Mouse (Mus musculus) erythroblast, embryonic 14.5 days (primary cell): Measurements from ENCODE around the gene Ulk3. TPM values are rescaled to one million over a fixed set of nuclear protein-coding genes. Genes with fewer than 3 reads are reported as not detected.

Experiments
- H3K27me3 ChIP-seq: 2 replicates; pipeline ENCODE4 v1.6.1; 2012; ENCODE audit warnings: inconsistent platforms; ENCODE audit not compliant: control insufficient read depth
- H3K36me3 ChIP-seq: 2 replicates; pipeline ENCODE4 v1.6.1; 2012; ENCODE audit warnings: mild to moderate bottlenecking, inconsistent platforms; ENCODE audit not compliant: control insufficient read depth
- H3K4me1 ChIP-seq: 2 replicates; pipeline ENCODE4 v1.6.1; 2012; ENCODE audit warnings: inconsistent platforms; ENCODE audit not compliant: control insufficient read depth
- H3K4me3 ChIP-seq: replicated peaks from 2 replicates; pipeline ENCODE3; 2012; ENCODE audit warnings: moderate library complexity, mild to moderate bottlenecking, inconsistent platforms
- H3K9me3 ChIP-seq: 2 replicates; pipeline ENCODE4 v1.6.1; 2012; ENCODE audit warnings: low read length, inconsistent platforms, mixed read lengths; ENCODE audit not compliant: control insufficient read depth
- GATA1 ChIP-seq: IDR thresholded peaks from 2 replicates; pipeline ENCODE4 v1.6.1; 2012; ENCODE audit warnings: low read length, inconsistent platforms, mixed read lengths
- TAL1 ChIP-seq: IDR thresholded peaks from 3 replicates; pipeline ENCODE4 v1.6.1; 2012; ENCODE audit warnings: low read length, inconsistent platforms, mixed read lengths
- polyA plus RNA-seq: library from polyadenylated mRNA; stranded (reverse); fragments of >175 nt; gene quantifications from 2 replicates; pipeline ENCODE4 v1.2.3, GENCODE M21; 2012

Gene Ulk3
- polyA plus RNA-seq, 1 experiment, result 0.17 TPM

GRCm38 (mm10) chr9:57552139-57552887 lies 36.9 kb upstream of the Ulk3 start, which contains the start of gene Mpi:
TSS of gene Mpi (minus strand) at chr9:57552763.
- Histone ChIP-seq H3K27me3 (peaks cover 2% of the 10 kb centered on the region; the same call in 1 of the 2 replicates), H3K4me3 (peak within 1 kb of the TSS; percentile 73), H3K36me3 (peaks cover 24% of the 10 kb centered on the region), H3K4me1 (peaks cover 35% of the 10 kb centered on the region), H3K9me3 (no peaks in the 10 kb centered on the region)
- TF ChIP-seq GATA1 (no peak), TAL1 (no peak)

GRCm38 (mm10) chr9:57553119-57553518 lies 36.1 kb upstream of the Ulk3 start:
- Histone ChIP-seq H3K9me3 (no peaks in the 10 kb centered on the region), H3K4me1 (peaks cover 27% of the 10 kb centered on the region), H3K27me3 (peaks cover 2% of the 10 kb centered on the region; the same call in 1 of the 2 replicates), H3K36me3 (peaks cover 17% of the 10 kb centered on the region), H3K4me3 (no peak overlapping the region)
- TF ChIP-seq GATA1 (no peak), TAL1 (no peak)

GRCm38 (mm10) chr9:57554753-57555152 lies 34.5 kb upstream of the Ulk3 start:
- H3K36me3 ChIP-seq, result peaks cover 4% of the 10 kb centered on the region
- no peaks in the 10 kb centered on the region for H3K9me3 ChIP-seq
- H3K4me1 ChIP-seq, result peaks cover 18% of the 10 kb centered on the region
- no peak overlapping the region for H3K4me3 ChIP-seq
- H3K27me3 ChIP-seq, result peaks cover 9% of the 10 kb centered on the region
- TF ChIP-seq TAL1, result no peak
- no peak for TF ChIP-seq GATA1

GRCm38 (mm10) chr9:57557215-57557614 lies 32.0 kb upstream of the Ulk3 start:
- Histone ChIP-seq H3K27me3 (peaks cover 9% of the 10 kb centered on the region), H3K4me3 (no peak overlapping the region)
- TF ChIP-seq GATA1, result no peak
- no peak for TF ChIP-seq TAL1

GRCm38 (mm10) chr9:57558625-57559024 lies 30.6 kb upstream of the Ulk3 start:
- Histone ChIP-seq H3K9me3 (no peaks in the 10 kb centered on the region), H3K4me3 (no peak overlapping the region), H3K27me3 (peaks cover 6% of the 10 kb centered on the region), H3K36me3 (no peaks in the 10 kb centered on the region), H3K4me1 (peaks cover 30% of the 10 kb centered on the region)
- TF ChIP-seq GATA1, result no peak
- no peak for TF ChIP-seq TAL1

More at GRCm38 (mm10) chr9:57557215-57557614, 32.0 kb upstream of the Ulk3 start:
- Histone ChIP-seq H3K4me1 (peaks cover 27% of the 10 kb centered on the region), H3K36me3 (no peaks in the 10 kb centered on the region), H3K9me3 (no peaks in the 10 kb centered on the region)

- Histone ChIP-seq H3K27me3 (peaks cover 6% of the 10 kb centered on the region), H3K4me3 (no peak overlapping the region), H3K36me3 (no peaks in the 10 kb centered on the region), H3K4me1 (peaks cover 30% of the 10 kb centered on the region), H3K9me3 (no peaks in the 10 kb centered on the region)
- TF ChIP-seq TAL1, result no peak
- TF ChIP-seq GATA1, result no peak
Observed at GRCm38 (mm10) chr9:57559568-57559967, 29.7 kb upstream of the Ulk3 start.

- TF ChIP-seq GATA1, result peak; percentile 8; the same call in 1 of the 2 replicates
- no peak for TF ChIP-seq TAL1
- H3K4me3 ChIP-seq, result peak overlapping the region; percentile 82
- H3K9me3 ChIP-seq, result no peaks in the 10 kb centered on the region
- H3K4me1 ChIP-seq, result peaks cover 30% of the 10 kb centered on the region
- H3K27me3 ChIP-seq, result peaks cover 6% of the 10 kb centered on the region
- no peaks in the 10 kb centered on the region for H3K36me3 ChIP-seq
Observed at GRCm38 (mm10) chr9:57560263-57560662, 29.0 kb upstream of the Ulk3 start.

GRCm38 (mm10) chr9:57560861-57561710 lies 28.2 kb upstream of the Ulk3 start, which contains the start of gene Scamp2:
TSS of gene Scamp2 (plus strand) at chr9:57560943.
- peaks cover 30% of the 10 kb centered on the region for H3K4me1 ChIP-seq
- TF ChIP-seq TAL1, result no peak
- TF ChIP-seq GATA1, result no peak
- no peaks in the 10 kb centered on the region for H3K36me3 ChIP-seq
- H3K27me3 ChIP-seq, result peaks cover 6% of the 10 kb centered on the region
- no peaks in the 10 kb centered on the region for H3K9me3 ChIP-seq
- H3K4me3 ChIP-seq, result peak within 1 kb of the TSS; percentile 82

- peaks cover 30% of the 10 kb centered on the region for H3K4me1 ChIP-seq
- H3K36me3 ChIP-seq, result no peaks in the 10 kb centered on the region
- no peak for TF ChIP-seq GATA1
- TF ChIP-seq TAL1, result no peak
- no peaks in the 10 kb centered on the region for H3K9me3 ChIP-seq
- peaks cover 6% of the 10 kb centered on the region for H3K27me3 ChIP-seq
- peak overlapping the region; percentile 82 for H3K4me3 ChIP-seq
Observed at GRCm38 (mm10) chr9:57561711-57562099, 27.5 kb upstream of the Ulk3 start.
